Mouse (Mus musculus) testis, adult 2 months (tissue): ENCODE measurements around the gene Dmrta2. TPM values are rescaled to one million over a fixed set of nuclear protein-coding genes. Genes with fewer than 3 reads are reported as not detected.

Experiments used
- H3K27ac ChIP-seq: fragments of 200-500 bp; 2 replicates; pipeline ENCODE4 v1.5.1; 2012; ENCODE audit warnings: low read depth, low read length; ENCODE audit not compliant: control insufficient read depth, insufficient read depth
- H3K27me3 ChIP-seq: fragments of 200-500 bp; 2 replicates; pipeline ENCODE4 v1.6.1; 2012; ENCODE audit warnings: mild to moderate bottlenecking, low read length, moderate library complexity; ENCODE audit not compliant: control insufficient read depth, insufficient read depth
- H3K36me3 ChIP-seq: fragments of 200-500 bp; 2 replicates; pipeline ENCODE4 v1.6.1; 2012; ENCODE audit warnings: mild to moderate bottlenecking, low read length; ENCODE audit not compliant: control insufficient read depth, insufficient read depth
- H3K4me1 ChIP-seq: fragments of 200-500 bp; 2 replicates; pipeline ENCODE4 v1.6.1; 2012; ENCODE audit warnings: low read length; ENCODE audit not compliant: control insufficient read depth, insufficient read depth
- H3K4me3 ChIP-seq: fragments of 200-500 bp; 2 replicates; pipeline ENCODE4 v1.5.1; 2012; ENCODE audit warnings: low read depth, mild to moderate bottlenecking, low read length, moderate library complexity, mixed read lengths; ENCODE audit not compliant: control insufficient read depth
- CTCF ChIP-seq: fragments of 200-500 bp; IDR thresholded peaks from 2 replicates; pipeline ENCODE4 v1.5.1; 2012; ENCODE audit warnings: low read depth, mild to moderate bottlenecking, inconsistent platforms, low read length, moderate library complexity; ENCODE audit not compliant: control insufficient read depth, insufficient read depth, insufficient replicate concordance
- POLR2A ChIP-seq: fragments of 200-500 bp; IDR thresholded peaks from 2 replicates; pipeline ENCODE4 v1.6.1; 2012; ENCODE audit warnings: low read depth, mild to moderate bottlenecking, inconsistent platforms, low read length, moderate library complexity; ENCODE audit not compliant: control insufficient read depth
- polyA plus RNA-seq: library from polyadenylated mRNA; depleted of rRNA; stranded (reverse); fragments of >200 nt; gene quantifications from 2 replicates; pipeline ENCODE4 v1.2.3, GENCODE M21; 2012; rRNA removed

Gene Dmrta2
- 3.8 and 6.3 TPM in 2 replicates for polyA plus RNA-seq

DNA sequence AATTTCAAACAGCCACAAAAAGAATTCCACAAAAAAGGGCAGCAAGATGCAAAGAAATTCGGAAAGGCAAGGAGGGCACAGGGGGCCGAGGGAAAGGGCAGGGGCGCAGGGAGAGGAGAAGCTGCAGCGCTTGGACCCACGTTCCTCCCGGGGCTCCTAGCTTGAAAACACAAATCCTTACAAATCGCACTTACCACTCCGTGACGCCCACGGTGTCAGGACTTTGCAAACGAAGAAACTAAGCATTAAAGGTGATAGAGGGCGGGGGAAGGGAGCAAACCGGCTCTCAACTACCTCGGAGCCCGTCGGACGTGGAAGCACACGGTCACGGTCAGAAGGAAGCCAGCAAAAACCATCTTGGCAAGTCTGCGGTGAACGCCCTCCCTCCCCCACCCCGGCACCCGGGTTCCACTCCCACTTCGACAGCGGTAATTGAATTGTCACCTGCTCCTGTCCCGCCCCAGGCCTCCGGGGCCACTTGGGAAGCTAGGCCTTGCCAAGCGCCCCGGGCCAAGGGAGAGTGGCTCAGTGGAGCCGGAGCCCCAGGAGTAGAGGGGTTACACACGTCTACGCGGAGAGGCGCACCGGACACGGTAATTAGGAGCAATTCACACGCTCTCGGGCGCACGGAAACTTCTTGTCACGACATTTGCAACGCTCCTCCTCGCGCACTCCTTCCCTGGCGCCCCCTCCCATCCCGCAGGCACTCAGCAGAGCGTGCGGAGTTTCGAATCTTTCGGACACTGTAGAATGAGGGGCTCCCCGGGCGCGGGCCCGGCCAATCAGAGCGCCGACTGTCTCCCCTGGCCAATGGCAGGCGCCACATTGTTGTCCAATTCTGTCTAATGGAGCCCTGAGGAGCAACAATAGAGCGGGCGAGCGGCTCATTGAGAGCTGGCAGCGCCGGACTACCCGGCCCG, at the start of gene Dmrta2:
TSS of gene Dmrta2 (plus strand) at position 906 of the 920 bp plus-strand sequence.
- Histone ChIP-seq H3K4me3 (peak within 1 kb of the TSS; percentile 83), H3K27ac (no peak within 1 kb of the TSS), H3K4me1 (peaks cover 54% of the 10 kb centered on the region), H3K27me3 (peaks cover 3% of the 10 kb centered on the region; the same call in 1 of the 2 replicates), H3K36me3 (no peaks in the 10 kb centered on the region)
- TF ChIP-seq CTCF = no peak
- TF ChIP-seq POLR2A = peak; percentile 19; the same call in 1 of the 2 replicates

DNA sequence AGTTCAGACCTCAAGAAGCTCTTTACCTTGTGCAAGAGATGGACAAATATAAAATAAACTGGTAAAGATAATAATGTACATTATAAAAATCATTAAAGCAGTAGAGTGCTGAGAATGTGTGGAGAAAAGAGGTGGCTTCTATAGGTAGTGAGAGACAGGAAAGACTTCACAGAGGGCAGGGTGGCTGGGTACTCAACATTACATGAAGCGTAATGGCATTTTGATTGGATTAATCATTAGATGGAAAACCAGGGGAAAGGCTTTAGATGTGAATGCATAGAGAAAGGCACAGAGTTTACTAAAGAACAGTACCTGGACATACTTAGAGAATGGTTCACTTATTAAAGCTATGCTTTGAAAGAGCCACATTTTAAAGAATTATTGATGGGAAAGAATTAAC, 48.8 kb upstream of the Dmrta2 start:
- H3K36me3 ChIP-seq = no peaks in the 10 kb centered on the region
- no peaks in the 10 kb centered on the region for H3K27me3 ChIP-seq
- H3K27ac ChIP-seq = no peak overlapping the region
- no peak overlapping the region for H3K4me3 ChIP-seq
- H3K4me1 ChIP-seq = no peaks in the 10 kb centered on the region
- TF ChIP-seq CTCF = no peak
- no peak for TF ChIP-seq POLR2A

DNA sequence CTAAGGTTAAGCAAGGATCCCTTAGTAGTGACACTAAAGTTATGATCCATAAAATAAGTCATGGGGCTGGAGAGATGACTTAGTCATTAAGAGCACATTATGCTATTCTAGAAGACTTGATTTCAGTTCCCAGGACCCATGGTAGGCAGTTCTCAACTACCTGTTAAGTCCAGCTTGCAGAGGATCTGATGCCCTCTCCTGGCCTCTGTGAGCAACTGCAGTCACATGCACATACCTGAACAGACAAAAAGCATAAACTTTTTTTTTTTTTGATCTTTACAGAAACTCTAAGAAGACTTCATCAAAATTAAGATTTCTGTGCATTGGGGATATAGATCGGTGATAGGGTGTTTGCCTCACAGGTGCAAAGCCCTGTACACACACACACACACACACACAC, 47.4 kb upstream of the Dmrta2 start:
- Histone ChIP-seq H3K4me3 (no peak overlapping the region), H3K27me3 (no peaks in the 10 kb centered on the region), H3K4me1 (no peaks in the 10 kb centered on the region), H3K27ac (no peak overlapping the region), H3K36me3 (no peaks in the 10 kb centered on the region)
- TF ChIP-seq CTCF (peak; percentile 25; the same call in 1 of the 2 replicates), POLR2A (no peak)

GRCm38 (mm10) chr4:109930935-109931334, 46.9 kb upstream of the Dmrta2 start:
- H3K36me3 ChIP-seq = no peaks in the 10 kb centered on the region; the same call in 1 of the 2 replicates
- H3K4me3 ChIP-seq = no peak overlapping the region
- no peak overlapping the region for H3K27ac ChIP-seq
- H3K27me3 ChIP-seq = no peaks in the 10 kb centered on the region
- TF ChIP-seq POLR2A = no peak
- no peak for TF ChIP-seq CTCF
- H3K4me1 ChIP-seq = no peaks in the 10 kb centered on the region

DNA sequence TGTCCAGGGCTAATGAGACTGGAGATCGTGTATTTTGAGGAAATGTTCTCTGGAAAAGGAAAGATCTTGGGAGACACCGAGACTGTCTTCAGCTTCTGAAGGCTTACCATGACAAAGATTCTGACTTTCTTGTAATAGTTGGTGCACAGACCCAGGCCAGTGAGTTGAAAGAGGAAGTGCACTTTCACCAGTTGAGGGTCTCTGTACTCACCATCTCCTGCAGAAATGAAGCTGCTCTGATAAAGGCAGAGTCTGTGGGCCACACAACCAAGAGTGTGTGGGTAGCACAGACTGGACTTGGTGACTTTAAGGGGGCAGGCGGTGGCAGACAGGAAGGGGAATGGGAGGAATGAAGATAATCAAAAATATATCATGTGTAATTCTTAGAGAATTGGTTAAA, 41.3 kb upstream of the Dmrta2 start:
- H3K27me3 ChIP-seq = no peaks in the 10 kb centered on the region
- H3K4me1 ChIP-seq = no peaks in the 10 kb centered on the region
- no peak overlapping the region for H3K27ac ChIP-seq
- TF ChIP-seq CTCF (no peak), POLR2A (no peak)
- no peak overlapping the region for H3K4me3 ChIP-seq
- no peaks in the 10 kb centered on the region; the same call in 1 of the 2 replicates for H3K36me3 ChIP-seq

GRCm38 (mm10) chr4:109939291-109939690, 38.6 kb upstream of the Dmrta2 start:
- no peaks in the 10 kb centered on the region for H3K27me3 ChIP-seq
- TF ChIP-seq POLR2A = no peak
- no peak for TF ChIP-seq CTCF
- H3K27ac ChIP-seq = no peak overlapping the region
- no peak overlapping the region for H3K4me3 ChIP-seq
- H3K4me1 ChIP-seq = no peaks in the 10 kb centered on the region
- H3K36me3 ChIP-seq = no peaks in the 10 kb centered on the region; the same call in 1 of the 2 replicates

- Histone ChIP-seq H3K27ac (no peak overlapping the region), H3K36me3 (no peaks in the 10 kb centered on the region), H3K4me1 (no peaks in the 10 kb centered on the region), H3K4me3 (no peak overlapping the region), H3K27me3 (no peaks in the 10 kb centered on the region)
- TF ChIP-seq POLR2A = no peak
- TF ChIP-seq CTCF = no peak
Observed at GRCm38 (mm10) chr4:109945554-109945953, 32.3 kb upstream of the Dmrta2 start.
